Mouse (Mus musculus) common myeloid progenitor, adult 5-6 weeks (primary cell): ENCODE results near the gene Adamtsl1. TPM values are rescaled to one million over a fixed set of nuclear protein-coding genes. Genes with fewer than 3 reads are reported as not detected.

Experiments used
- ATAC-seq: replicated peaks from 2 replicates; pipeline ENCODE4 v1.8.0; 2016; ENCODE audit warnings: low read depth, mild to moderate bottlenecking, moderate TSS enrichment, inconsistent platforms; ENCODE audit not compliant: poor library complexity, severe bottlenecking
- total RNA-seq: library from RNA; stranded (forward); fragments of 200-1000, 187-1606 nt; gene quantifications from 2 replicates; pipeline ENCODE4 v1.2.3, GENCODE M21; 2017

Adamtsl1 gene
- total RNA-seq, 1 experiment from 2014 or later: 0.23 TPM

DNA sequence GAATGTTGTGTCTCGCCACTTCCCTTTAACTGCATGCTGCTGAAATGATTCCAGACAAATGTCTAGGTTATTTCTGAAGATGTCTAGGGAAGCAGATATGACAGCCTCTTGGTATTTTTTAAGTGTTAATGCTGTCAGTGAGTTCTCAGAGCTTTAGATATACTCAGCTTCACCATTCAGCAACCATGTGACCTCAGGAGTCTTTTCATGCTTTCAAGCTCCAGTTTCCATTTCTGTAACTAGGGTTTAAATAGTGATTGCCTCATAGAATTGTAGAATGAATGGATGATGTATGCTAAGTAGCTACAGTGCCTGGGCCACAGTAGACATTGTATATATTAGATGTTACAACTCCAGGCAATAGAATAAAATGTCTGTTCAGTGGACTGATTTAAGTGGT is 772.6 kb downstream of the Adamtsl1 start:
- no peak for ATAC-seq

DNA sequence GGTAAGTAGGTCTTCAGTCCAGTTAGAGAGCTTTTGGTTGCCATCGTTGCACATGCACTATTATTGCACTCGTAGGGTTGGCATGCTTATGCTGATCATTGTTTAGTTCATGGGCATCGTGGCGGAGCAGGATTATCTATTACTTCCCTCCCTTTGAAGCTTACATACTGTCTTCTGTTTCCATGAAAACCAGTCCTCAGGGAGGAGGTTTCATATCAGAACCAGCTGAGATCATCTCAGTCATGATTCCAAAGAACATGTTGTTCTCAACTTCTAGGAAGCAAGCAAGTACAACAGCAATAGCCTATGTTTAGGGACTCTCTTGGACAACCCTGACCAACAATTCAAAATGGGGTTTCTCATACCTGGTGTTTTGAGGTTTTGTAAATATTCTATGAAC is 774.3 kb downstream of the Adamtsl1 start:
- no peak for ATAC-seq

DNA sequence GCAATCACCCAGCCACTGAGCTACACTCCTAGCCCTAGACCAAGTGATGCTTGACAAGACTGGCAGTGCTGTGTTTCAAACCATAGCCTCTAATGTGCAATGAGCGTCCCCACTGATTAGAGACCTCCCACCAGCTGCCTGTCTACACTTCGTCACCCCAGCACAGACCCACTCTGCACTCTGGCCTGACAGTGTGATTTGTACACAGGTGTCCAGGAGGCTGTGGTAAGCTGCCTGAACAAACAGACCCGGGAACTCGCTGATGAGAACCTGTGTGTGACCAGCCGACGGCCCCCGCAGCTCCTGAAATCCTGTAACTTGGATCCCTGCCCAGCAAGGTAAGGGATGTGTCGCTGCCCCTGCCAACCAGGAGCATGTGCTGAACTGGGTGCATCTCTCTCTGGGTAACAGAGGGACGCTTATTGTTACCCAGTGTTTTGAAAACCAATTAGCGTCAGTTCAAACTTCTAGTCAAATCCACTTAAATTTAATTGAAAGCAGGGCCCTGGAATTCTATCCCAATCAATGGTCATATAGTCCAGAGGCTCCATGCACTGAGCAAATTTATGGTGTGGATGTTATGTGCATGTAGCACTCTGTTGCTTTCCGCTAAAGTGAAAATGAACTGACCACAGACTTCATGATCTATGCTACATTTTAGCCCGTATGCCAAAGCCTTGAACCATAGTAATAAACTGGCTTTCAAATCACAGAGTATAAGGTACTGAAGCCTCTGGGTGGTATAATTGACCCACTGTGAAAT is 775.7 kb downstream of the Adamtsl1 start:
- no peak for ATAC-seq

DNA sequence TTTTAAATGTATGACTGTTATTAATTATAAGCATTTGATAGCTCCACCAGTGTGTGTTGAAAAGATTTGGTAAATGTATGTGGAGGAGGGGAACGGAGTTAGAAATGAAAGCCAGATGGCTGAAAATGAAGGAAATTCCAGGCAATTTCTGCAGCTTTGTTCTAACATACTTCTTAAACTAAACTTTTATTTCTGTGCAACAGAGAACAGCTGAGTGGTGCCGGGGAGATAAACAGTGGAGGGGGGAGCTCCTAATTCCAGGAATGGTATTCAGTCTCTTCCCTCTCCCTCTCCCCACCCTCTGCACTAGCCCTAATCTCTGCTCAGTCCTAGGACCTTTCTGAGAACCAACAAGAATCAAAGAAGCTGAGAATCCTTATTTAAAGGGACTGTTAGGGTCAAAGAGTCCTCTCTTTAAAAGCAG is 780.9 kb downstream of the Adamtsl1 start:
- no peak for ATAC-seq

DNA sequence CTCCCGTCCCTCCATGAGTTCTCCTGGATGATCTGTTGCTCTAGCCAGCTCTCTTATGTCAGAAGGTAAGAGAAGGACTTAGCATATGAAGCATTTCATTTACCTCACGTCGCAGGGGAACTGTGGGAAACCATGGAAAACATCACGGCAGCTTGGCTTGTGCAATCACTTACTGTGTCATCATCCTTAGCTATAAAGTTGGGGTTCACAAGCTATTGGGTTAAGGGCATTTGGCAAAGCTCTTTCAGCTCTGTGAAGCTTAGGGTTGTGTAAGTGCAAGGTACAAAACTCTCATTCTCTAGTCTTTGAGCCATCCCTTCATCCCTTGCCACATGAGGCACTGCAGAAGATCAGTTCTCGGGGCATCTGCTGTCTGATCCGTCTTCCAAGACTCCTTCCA is 787.5 kb downstream of the Adamtsl1 start:
- ATAC-seq: no peak

DNA sequence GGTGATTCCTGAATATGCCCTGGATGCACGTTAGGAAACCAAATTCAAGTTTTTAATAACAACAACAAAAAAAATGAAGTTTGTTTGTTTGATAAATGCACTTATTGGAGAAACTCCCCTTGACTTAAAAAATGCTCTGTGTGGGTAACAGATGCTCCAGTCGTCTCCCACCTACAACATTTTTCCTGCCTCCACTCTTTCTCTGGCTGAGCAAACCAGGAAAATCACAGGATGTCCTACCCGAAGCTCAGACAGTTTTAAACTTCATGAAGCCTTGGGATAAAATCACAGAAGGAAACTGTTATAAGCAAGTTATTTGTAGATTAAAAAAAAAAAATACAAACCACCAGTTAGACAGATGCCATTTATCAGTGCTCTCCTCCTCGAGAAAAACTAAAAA is 788.1 kb downstream of the Adamtsl1 start:
- no peak for ATAC-seq

DNA sequence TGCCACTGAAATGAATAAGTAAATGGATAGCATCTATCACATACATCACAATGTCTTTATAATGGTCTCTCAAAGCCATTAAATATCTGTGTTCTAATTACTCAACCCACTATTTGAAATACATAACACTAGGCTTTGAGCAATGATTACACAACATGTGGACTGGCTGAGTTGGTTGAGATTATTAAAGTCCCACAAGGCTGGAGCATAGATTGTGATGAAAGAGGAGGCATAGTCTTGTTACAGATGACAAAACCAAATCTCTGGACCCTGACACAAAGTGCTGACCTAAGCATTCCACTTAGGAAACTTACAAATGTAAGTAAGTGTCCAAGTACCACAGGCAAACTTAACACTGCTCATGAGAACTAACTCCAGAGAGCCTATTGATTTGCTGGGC is 792.8 kb downstream of the Adamtsl1 start:
- no peak for ATAC-seq

DNA sequence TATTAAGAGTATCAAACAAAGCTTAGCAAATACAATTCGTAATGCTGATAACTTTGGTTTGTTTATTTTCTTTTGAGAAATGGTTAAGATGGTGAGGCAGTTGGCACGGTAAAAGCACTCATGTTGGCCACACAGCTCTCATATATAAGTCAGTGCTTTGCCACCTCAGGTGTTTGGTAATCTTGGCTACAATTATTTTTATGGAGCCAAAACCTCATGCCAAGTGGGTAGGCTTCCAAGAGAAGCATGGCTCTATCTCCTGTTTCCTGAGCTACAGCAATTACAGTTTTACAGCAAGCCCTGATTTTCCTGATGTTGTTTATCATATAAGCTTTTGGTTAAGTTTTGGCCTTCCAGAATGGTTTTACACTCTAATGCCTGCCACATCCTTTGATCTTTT is 795.2 kb downstream of the Adamtsl1 start:
- no peak for ATAC-seq

DNA sequence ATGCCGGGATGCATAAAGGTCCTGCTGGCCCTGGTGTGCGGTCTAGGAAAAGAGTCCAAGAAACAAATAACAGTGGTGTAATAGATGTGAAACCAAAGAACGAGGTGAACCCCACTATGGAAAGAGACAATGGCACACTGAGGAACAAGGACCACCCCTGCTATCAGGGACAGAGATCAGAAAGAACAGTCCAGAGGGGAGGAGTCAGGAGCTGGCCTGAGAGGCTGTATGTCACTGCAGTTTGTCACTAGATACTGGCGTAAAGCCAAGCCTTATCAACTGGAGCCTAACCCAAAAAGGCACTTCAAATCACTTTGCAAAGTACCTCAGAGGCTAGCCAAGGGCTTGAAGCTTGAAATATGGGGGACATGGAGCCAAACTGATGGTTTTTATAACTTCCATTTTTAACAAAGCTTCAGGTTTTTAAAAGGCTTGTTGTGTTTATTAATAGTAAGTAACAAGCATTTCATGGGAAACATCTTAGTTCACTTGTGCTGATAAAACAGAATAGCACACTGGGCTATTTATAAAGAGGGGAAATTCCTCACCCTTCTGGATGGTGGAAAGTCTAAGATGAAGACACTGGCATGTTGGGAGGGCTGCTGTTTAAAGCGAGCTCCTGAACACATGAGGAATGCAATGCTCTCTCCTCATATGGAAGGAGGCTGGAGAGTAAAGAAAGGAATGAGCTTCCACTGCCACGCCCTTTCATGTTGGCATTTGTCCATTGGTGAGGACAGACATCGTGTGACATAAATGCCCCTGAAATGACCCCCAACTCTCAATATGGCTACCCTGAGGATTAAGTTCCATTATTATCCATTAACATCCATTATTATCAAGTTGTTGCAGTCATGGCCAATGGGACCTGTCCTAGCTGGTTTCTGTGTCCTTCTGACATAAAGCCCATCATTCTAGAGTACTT is 797.1 kb downstream of the Adamtsl1 start:
- ATAC-seq: no peak

DNA sequence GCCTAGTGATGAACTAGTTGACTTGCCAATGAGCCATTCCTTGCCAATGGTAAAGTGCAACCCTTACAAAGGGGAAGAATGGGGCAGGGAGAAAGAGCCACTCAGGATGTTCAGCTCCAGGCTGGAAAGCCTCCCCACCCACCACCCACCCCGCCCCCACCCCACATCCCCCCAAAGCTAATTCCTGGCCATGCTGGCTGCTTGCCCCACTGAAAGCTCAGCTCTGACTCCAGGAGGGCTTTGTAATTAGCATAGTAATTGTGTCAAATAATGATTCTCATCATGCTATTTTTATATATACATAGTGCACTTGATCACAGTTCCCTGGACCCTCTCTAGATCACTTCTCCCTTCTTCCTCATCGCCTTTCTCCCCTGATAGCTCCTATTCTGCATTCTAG is 798.4 kb downstream of the Adamtsl1 start:
- ATAC-seq: no peak

DNA sequence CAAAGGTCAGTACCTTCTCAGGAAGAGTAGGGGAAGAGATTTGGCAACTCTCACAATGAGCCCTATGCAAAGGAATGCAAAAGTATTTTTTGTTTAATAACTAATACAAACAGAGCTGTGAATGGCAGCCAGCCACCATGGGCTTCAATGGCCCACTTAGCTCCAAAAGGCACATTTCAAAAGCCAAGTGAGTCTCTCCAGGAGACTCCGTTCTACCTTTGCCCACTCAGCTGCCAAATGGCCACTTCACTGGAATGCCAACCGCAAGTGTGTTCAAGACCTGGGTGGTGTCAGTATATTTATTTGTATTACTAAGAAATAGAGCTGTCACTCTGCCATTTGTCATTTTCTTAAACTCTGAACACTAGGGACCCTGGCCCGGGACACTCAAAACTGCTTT is 800.5 kb downstream of the Adamtsl1 start:
- no peak for ATAC-seq

DNA sequence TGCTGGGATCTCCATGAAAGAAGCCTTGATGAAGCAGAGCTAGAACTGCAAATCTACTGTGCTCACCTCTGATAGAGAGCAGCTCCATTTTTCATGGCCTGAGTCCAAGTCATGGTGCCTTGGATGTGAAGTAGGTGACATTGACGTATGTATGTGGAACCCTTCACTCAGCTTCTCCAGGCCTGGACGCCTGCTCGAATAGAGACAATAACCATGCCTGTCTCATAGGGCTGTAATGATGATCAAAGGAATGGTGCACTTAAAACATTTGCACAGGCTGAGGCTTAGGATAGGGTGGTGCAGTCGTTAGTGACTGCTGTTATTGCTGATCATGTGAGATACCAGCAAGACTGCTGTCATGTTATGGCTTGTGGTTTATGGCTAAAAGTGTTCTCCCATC is 801.1 kb downstream of the Adamtsl1 start:
- ATAC-seq: no peak

DNA sequence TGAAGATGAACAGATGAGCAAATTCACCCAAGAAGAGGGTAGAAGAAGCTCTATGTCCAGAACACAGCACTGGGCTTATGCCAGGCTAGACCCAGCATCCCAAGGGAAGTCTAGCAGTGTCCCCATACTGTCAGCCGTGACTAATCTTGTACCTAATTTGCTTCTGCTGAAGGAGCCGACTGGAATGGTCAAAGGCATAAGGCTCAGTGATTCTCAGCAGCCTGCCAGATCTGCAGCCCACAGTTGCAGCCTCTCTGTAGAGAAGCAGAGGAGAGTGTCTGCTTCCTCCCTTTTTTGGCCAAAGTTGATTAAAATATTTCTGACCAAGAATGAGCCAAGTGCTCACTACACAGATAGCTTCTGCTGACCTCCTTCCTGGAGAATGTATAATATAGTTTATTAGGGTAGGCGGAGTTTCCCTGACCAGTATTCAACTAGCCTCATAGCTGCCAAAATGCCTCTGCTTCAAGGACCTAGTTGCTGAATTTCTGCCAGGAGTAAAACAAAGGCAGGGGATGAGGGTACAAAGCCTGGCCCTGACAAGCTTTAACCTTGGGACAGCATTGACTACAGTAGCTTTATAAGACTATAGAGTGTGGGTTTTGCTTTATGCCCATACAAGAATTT is 804.1 kb downstream of the Adamtsl1 start:
- ATAC-seq: no peak

DNA sequence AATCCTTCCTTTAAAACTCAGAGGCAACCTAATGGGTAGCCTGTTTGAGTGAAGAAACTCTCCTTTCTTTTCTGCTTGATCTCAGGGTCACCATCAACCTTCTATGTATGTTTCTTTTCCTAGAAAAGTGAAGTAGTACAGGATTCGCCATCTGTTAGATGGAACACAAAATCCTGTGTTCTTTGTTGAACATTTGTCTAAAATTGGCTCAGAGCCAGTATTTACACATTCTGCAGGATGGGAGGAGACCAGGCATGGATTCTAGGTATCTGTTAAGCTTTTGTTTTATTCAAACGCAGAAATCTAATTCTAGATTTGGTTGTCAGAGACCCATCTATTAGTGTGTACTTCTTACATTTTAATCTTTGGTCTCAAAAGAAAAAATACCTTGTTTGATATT is 811.4 kb downstream of the Adamtsl1 start:
- ATAC-seq: no peak

DNA sequence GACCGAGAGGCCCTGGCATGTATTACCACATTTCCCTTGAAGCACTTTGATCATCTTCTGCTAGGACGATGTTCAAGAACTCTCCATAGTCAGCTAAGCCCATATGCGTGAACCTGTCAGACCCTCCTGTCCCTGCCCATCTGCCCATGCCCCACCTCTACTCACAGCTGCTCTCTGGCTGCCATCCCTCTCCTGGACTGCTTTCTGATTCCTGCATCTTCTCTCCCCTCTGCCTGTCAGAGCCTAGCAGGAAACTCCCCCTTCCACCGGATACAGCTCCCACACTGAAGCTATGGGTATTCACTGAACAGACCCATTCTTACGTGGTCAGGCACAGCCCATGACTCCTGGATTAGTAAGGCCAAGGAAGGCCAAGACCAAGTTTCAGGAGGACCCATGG is 812.0 kb downstream of the Adamtsl1 start:
- no peak for ATAC-seq

DNA sequence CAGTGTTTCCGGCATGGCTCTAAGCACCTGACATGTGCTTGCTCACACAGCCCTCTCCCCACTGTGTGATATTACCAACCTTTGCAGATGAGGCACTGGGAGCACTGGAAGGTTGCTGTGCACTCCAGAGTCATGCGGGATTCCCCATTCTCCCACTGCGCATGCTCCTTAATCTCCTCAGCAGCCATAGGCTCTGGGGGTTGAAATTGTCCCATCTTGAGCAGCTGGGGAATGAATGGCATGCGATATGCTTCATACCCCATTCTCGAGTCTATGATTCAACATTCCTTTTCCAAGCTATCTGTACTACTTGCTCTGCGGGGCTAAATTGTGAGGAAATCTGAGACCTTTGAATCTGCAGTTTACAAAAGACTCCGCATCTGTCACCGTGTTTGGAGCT is 812.7 kb downstream of the Adamtsl1 start:
- no peak for ATAC-seq

DNA sequence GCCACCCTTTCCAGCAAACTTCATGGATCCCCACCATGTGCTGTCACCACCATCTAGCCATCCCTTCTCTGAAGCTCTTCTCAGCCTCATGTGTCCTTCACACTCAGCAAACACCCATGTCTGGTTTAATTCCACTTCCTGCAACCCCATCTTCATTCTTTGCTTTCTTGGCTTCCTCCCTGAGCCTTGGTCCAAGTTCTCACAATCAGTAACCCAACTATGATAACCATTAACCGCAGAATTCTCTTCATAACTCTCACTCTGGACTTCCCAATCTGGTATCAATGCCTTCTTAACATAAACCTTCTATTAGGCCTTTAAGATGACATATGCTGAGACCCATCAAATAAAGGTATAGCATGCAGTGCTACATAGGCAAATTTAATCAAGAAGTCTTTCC is 815.5 kb downstream of the Adamtsl1 start:
- ATAC-seq: no peak

DNA sequence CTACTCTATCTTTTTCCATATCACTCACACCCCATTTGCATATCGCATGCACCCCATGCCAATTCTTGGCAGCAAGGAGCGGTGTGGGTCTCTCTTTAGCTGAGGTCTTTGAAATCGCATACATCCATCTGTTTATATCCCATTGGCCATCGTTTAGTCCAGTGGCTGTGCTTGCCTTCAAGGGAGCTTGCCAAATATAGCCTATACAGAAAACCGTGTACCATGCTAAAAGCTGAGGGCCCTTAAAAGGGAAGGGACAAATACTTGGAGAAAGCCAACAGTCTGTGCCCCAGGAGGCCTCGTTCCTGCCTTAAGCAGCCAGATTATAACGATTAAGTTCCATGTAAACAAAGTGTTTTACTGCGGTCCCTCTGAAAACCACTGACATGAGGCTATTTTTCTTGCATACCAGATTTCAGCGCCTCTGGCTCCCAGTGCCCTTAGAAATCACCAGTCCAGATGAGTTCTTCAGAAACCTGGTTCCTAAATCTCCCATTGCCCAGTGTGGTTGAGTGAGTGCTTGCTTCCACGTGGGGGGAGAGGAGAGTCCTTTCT is 822.0 kb downstream of the Adamtsl1 start:
- ATAC-seq: no peak

DNA sequence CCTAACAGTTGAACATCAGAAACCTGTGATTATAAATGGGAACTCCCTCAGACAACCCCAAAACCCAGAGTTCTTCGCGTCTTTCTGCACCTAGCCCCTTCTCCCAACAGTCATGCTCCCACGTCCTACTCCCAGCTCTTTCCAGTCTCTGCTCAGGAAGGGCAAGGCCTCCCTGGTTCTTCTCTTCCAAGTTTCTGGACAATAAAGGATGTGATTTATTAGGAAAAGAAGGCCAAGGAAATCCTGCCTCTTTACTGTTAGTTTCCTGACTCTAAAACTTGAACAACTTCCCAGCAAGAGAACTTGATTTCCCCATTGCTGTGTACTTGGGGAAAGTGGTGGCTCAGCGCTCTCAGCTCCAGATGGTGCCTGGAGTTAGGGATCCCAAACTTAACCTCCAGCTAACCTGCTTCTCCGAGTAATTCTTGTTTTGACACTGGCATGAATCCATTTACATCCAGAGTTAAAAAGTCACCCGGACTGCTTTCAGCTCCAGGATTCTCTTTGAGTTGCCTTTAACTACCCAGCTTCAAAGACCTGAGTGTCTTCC is 823.3 kb downstream of the Adamtsl1 start:
- no peak for ATAC-seq

DNA sequence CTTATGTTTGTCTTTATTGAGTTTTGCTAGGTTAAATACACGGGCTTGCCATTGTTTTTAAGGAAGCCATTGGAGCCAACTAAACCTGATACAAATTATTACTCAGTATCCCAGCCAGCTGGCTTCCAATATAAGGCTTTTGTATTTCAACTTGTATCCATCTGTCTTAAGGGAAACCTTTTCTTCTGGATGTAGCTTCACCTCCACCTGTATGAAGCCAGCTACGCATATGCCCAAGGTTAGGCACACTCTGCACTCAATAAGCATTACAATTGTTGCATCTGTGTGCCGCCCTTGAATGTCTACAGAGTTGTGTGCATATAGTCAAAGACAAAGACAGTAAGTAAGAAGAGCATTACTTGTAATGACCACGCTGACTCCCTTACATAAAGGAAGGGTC is 835.4 kb downstream of the Adamtsl1 start:
- no peak for ATAC-seq
